Mouse (Mus musculus) limb, embryonic 14.5 days (tissue): Measurements from ENCODE around the gene Adamts9. TPM values are rescaled to one million over a fixed set of nuclear protein-coding genes. Genes with fewer than 3 reads are reported as not detected.

Experiments
- ATAC-seq: fragments of 200-750 bp; cut with Nextera tagmentation; 2 replicates; pipeline ENCODE4 v1.8.0; 2017; ENCODE audit warnings: low read depth, moderate number of reproducible peaks, moderate TSS enrichment; ENCODE audit not compliant: low FRiP score
- DNase-seq: peaks from one replicate; pipeline ENCODE4 v3.0.0-alpha.2; 2015; ENCODE audit warnings: low spot score
- H3K27ac ChIP-seq: fragments of 300-500 bp; sonication (generic); replicated peaks from 2 replicates; pipeline ENCODE4 v1.5.1; 2014; ENCODE audit warnings: low read depth, mild to moderate bottlenecking, low read length, moderate library complexity, mixed read lengths
- H3K27me3 ChIP-seq: fragments of 300-500 bp; sonication (generic); 2 replicates; pipeline ENCODE4 v1.6.1; 2014; ENCODE audit warnings: low read length, mixed read lengths; ENCODE audit not compliant: control insufficient read depth, insufficient read depth
- H3K36me3 ChIP-seq: fragments of 300-500 bp; sonication (generic); 2 replicates; pipeline ENCODE4 v1.6.1; 2014; ENCODE audit warnings: mild to moderate bottlenecking, low read length, moderate library complexity, mixed read lengths; ENCODE audit not compliant: control insufficient read depth, insufficient read depth
- H3K4me1 ChIP-seq: fragments of 300-500 bp; sonication (generic); 2 replicates; pipeline ENCODE4 v1.6.1; 2014; ENCODE audit warnings: antibody characterized with exemption, low read length, mixed read lengths; ENCODE audit not compliant: control insufficient read depth, insufficient read depth
- H3K4me2 ChIP-seq: fragments of 300-500 bp; sonication (generic); replicated peaks from 2 replicates; pipeline ENCODE4 v1.6.1; 2014; ENCODE audit warnings: low read depth, mild to moderate bottlenecking, low read length, moderate library complexity; ENCODE audit not compliant: severe bottlenecking
- H3K4me3 ChIP-seq: fragments of 300-500 bp; sonication (generic); replicated peaks from 2 replicates; pipeline ENCODE4 v1.5.1; 2014; ENCODE audit warnings: low read length
- H3K9ac ChIP-seq: fragments of 300-500 bp; sonication (generic); 2 replicates; pipeline ENCODE4 v1.6.1; 2014; ENCODE audit warnings: mild to moderate bottlenecking, low read depth, low read length, moderate library complexity; ENCODE audit not compliant: severe bottlenecking
- H3K9me3 ChIP-seq: fragments of 300-500 bp; sonication (generic); 2 replicates; pipeline ENCODE4 v1.6.1; 2016; ENCODE audit warnings: low read length; ENCODE audit not compliant: control insufficient read depth
- POLR2A ChIP-seq: fragments of 200-500 bp; IDR thresholded peaks from 2 replicates; pipeline ENCODE4 v1.8.0; 2012; ENCODE audit warnings: inconsistent platforms, mild to moderate bottlenecking, moderate library complexity, borderline replicate concordance; ENCODE audit not compliant: insufficient read depth, insufficient read length; ENCODE audit errors: extremely low read depth
- WGBS: fragments of 180-500 bp; shearing (Covaris S2); extraction: QIAGEN DNeasy Blood & Tissue Kit; methylation state at CpG from one replicate; pipeline ENCODE4 v1.1.7; 2014; 5-methylcytosine and 5-hydroxymethylcytosine counted together
- polyA plus RNA-seq, 2 experiments: library from polyadenylated mRNA; depleted of rRNA in 1 of 2; stranded (reverse) in 1 of 2; unstranded in 1 of 2; fragments of >200 nt; fragmentation: Nextera tagmentation in 1 of 2; extraction: Ambion mirVana in 1 of 2; gene quantifications; 2 replicates each; pipeline versions ENCODE4 v1.2.1 to v1.2.3; 2012 to 2014

The Adamts9 gene
- polyA plus RNA-seq, 2 experiments = 8.9 to 21.2 TPM

- H3K36me3 ChIP-seq = peaks cover 16% of the 10 kb centered on the region
- no peak overlapping the region for H3K4me2 ChIP-seq
- no peak overlapping the region for H3K27ac ChIP-seq
- no peak for DNase-seq
- TF ChIP-seq POLR2A = no peak
- H3K4me3 ChIP-seq = no peak overlapping the region
- ATAC-seq = no peak
- no peaks in the 10 kb centered on the region for H3K9me3 ChIP-seq
- 53% methylated on average over 5 of the region's 5 CpGs for WGBS
- no peaks in the 10 kb centered on the region for H3K4me1 ChIP-seq
- H3K9ac ChIP-seq = no peak overlapping the region
- no peaks in the 10 kb centered on the region for H3K27me3 ChIP-seq
Observed at GRCm38 (mm10) chr6:92779935-92780205, 163.4 kb downstream of the Adamts9 start.

DNA sequence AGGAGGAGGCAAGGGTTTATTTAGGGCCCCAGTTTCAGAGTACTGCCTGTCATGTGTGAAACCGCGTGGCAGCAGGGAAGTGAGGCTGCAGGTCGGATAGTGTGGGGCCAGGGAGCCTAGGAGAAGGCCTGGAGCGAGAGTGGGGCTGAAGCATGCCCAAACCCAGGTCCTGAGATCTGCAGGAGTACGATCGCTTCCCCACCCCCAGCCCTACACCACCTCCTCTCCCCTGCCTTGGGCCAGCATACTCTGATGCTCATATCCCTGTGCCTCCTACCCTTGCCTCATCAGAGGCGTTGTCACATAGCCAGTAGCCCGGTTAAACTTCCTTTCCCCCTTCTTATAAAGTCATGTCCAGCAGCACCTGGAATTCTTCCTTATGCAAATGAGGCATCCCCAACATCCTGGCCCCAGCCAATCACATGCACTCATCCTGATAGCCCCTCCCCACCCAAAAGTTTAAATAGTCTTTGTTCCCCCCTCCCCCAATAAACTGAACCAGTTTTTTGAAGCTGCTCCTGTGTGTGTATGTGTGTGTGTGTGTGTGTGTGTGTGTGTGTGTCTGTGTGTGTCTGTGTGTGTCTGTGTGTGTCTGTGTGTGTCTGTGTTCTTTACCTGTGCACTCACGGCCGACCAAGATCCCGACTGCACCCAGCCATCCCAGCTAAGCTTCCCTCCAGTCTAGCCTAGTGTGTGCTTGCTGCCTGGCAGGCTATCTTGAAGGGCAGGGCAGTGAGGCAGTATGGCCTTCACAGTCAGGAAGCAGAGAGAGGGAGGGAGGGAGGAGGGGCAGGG lies 164.0 kb downstream of the Adamts9 start:
- H3K27me3 ChIP-seq = no peaks in the 10 kb centered on the region
- H3K27ac ChIP-seq = no peak overlapping the region
- 74% methylated on average over 11 of the region's 11 CpGs for WGBS
- H3K4me2 ChIP-seq = no peak overlapping the region
- ATAC-seq (no peak), DNase-seq (no peak)
- H3K36me3 ChIP-seq = peaks cover 16% of the 10 kb centered on the region
- no peak overlapping the region for H3K4me3 ChIP-seq
- no peaks in the 10 kb centered on the region for H3K9me3 ChIP-seq
- H3K4me1 ChIP-seq = no peaks in the 10 kb centered on the region
- TF ChIP-seq POLR2A = no peak
- H3K9ac ChIP-seq = no peak overlapping the region

GRCm38 (mm10) chr6:92776356-92776755 lies 166.9 kb downstream of the Adamts9 start:
- TF ChIP-seq POLR2A = no peak
- peak; percentile 67 for DNase-seq
- 15% methylated on average over 2 of the region's 2 CpGs for WGBS

GRCm38 (mm10) chr6:92762372-92762771 lies 180.9 kb downstream of the Adamts9 start:
- Histone ChIP-seq H3K4me1 (peaks cover 8% of the 10 kb centered on the region), H3K4me2 (no peak overlapping the region), H3K36me3 (no peaks in the 10 kb centered on the region), H3K27me3 (no peaks in the 10 kb centered on the region), H3K9me3 (no peaks in the 10 kb centered on the region), H3K4me3 (no peak overlapping the region), H3K9ac (no peak overlapping the region), H3K27ac (no peak overlapping the region)
- no peak for TF ChIP-seq POLR2A
- DNase-seq (no peak), ATAC-seq (no peak)
- 30% methylated on average over 3 of the region's 3 CpGs for WGBS

More at GRCm38 (mm10) chr6:92776356-92776755, 166.9 kb downstream of the Adamts9 start:
- Histone ChIP-seq H3K27me3 (no peaks in the 10 kb centered on the region), H3K9ac (no peak overlapping the region), H3K36me3 (peaks cover 14% of the 10 kb centered on the region), H3K4me3 (no peak overlapping the region), H3K9me3 (no peaks in the 10 kb centered on the region), H3K4me2 (no peak overlapping the region), H3K27ac (no peak overlapping the region), H3K4me1 (no peaks in the 10 kb centered on the region)
- ATAC-seq = no peak

- DNase-seq (no peak), ATAC-seq (no peak)
- TF ChIP-seq POLR2A = no peak
- H3K9me3 ChIP-seq = no peaks in the 10 kb centered on the region
- H3K9ac ChIP-seq = no peak overlapping the region
- H3K4me2 ChIP-seq = no peak overlapping the region
- no peak overlapping the region for H3K27ac ChIP-seq
- no peaks in the 10 kb centered on the region for H3K36me3 ChIP-seq
- peaks cover 8% of the 10 kb centered on the region; the same call in 1 of the 2 replicates for H3K4me1 ChIP-seq
- no peaks in the 10 kb centered on the region for H3K27me3 ChIP-seq
- no peak overlapping the region for H3K4me3 ChIP-seq
Observed at GRCm38 (mm10) chr6:92759616-92760015, 183.7 kb downstream of the Adamts9 start.
